Mouse (Mus musculus): ENCODE results near the gene Evi2b.

GRCm38 (mm10) chr11:79528601-79529000 is 5.0 kb upstream of the Evi2b start:
- TF ChIP-seq CTCF (IDR thresholded peaks at IDR 0.05; ENCODE audit: low read depth, low read length), result no peak
- no peak for TF ChIP-seq POLR2A (IDR thresholded peaks at IDR 0.05; ENCODE audit: borderline replicate concordance, low read depth, low read length)
